Mouse (Mus musculus) cerebellum, adult 2 months (tissue): ENCODE data around the gene Gm44502. TPM values are rescaled to one million over a fixed set of nuclear protein-coding genes. Genes with fewer than 3 reads are reported as not detected.

ENCODE experiments used
- DNase-seq, 2 experiments: peaks; one replicate each; pipeline ENCODE4 v3.0.0; 2021
- H3K27ac ChIP-seq: fragments of 200-500 bp; 2 replicates; pipeline ENCODE4 v1.5.1; 2012; ENCODE audit warnings: low read length, control low read depth, inconsistent platforms; ENCODE audit not compliant: insufficient read depth
- H3K27me3 ChIP-seq: fragments of 200-500 bp; 2 replicates; pipeline ENCODE4 v1.6.1; 2012; ENCODE audit warnings: inconsistent platforms, mild to moderate bottlenecking, low read length, moderate library complexity; ENCODE audit not compliant: control insufficient read depth, insufficient read depth
- H3K4me1 ChIP-seq: fragments of 200-500 bp; 2 replicates; pipeline ENCODE4 v1.6.1; 2011; ENCODE audit warnings: low read length; ENCODE audit not compliant: control insufficient read depth, insufficient read depth
- H3K4me3 ChIP-seq: fragments of 200-500 bp; replicated peaks from 2 replicates; pipeline ENCODE3; 2011; ENCODE audit warnings: mild to moderate bottlenecking, low read depth, low read length, control low read depth; ENCODE audit not compliant: insufficient read depth
- CTCF ChIP-seq: fragments of 200-500 bp; IDR thresholded peaks from 2 replicates; pipeline ENCODE4 v1.5.1; 2011; ENCODE audit warnings: low read depth, mild to moderate bottlenecking, control low read depth, low read length, moderate library complexity, borderline replicate concordance; ENCODE audit not compliant: insufficient read depth
- POLR2A ChIP-seq: fragments of 200-500 bp; IDR thresholded peaks from 2 replicates; pipeline ENCODE4 v1.6.1; 2011; ENCODE audit warnings: low read length, control low read depth, borderline replicate concordance; ENCODE audit not compliant: insufficient read depth
- WGBS: fragments of 180-500 bp; shearing (Covaris S2); methylation state at CpG from one replicate; pipeline ENCODE4 v1.1.7; 2018; 5-methylcytosine and 5-hydroxymethylcytosine counted together
- polyA plus RNA-seq: library from polyadenylated mRNA; depleted of rRNA; stranded (reverse); fragments of >200 nt; gene quantifications from 2 replicates; pipeline ENCODE4 v1.2.3, GENCODE M21; 2012; rRNA removed

The Gm44502 gene
- polyA plus RNA-seq: 0.15 and 0.51 TPM in 2 replicates

DNA sequence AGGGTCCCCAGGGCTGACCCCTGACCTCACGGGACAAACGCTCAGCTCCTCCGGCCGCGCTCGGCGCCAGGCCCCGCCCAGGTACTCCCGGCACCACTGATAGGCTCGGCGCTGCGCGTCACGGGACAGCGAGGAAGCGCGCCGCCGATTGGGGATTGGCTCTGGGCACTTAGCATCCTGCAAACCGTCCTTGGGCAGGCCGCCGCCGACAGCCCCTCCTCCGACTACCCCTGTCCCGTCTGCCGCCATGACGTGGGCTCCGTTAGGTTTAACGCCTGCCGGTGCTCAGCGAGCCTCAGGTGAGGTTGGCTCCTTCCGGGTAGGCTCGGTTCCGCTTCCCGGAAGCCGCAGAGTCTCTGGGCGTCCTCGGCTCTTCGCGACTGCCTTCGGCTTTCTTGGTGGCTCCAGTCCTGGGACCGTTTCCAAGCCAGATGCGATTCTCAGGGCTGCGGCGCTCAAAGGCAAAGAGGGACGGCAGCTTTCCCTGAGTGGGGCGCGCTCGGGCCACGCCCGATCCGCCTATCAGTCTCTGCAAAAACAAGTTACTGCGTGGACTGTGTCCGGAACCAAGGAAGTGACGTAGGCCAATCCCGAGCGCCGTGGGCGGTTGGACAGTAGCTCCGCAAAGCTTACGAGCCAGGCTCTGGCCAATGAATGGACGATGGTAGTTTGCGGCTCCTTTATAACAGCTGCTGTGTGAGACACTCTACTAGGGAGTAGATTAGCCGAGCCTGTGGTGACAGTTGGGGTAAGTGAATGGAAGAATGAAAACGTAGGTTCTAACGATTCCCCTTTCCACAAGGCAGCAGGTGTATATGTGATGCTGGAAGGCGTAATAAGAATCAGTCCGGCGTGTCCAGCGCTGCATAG is at the start of gene Gm44502, which contains the start of the genes C730034F03Rik and Chkb:
Gm44502 (minus strand) TSS at position 345 of the 870 bp plus-strand sequence.
C730034F03Rik (plus strand) TSS at position 238 of the 870 bp plus-strand sequence.
Chkb (minus strand) TSS at position 557 of the 870 bp plus-strand sequence.
- peaks cover 6% of the 10 kb centered on the region; the same call in 1 of the 2 replicates for H3K4me1 ChIP-seq
- H3K27me3 ChIP-seq: no peaks in the 10 kb centered on the region
- peak within 1 kb of the TSS; percentile 77 for H3K27ac ChIP-seq
- TF ChIP-seq CTCF: no peak
- peak; percentile 83 for TF ChIP-seq POLR2A
- peak; percentile 94 to 97 for DNase-seq
- WGBS: under 1% methylated on average over 70 of the region's 70 CpGs
- H3K4me3 ChIP-seq: peak within 1 kb of the TSS; percentile 76

DNA sequence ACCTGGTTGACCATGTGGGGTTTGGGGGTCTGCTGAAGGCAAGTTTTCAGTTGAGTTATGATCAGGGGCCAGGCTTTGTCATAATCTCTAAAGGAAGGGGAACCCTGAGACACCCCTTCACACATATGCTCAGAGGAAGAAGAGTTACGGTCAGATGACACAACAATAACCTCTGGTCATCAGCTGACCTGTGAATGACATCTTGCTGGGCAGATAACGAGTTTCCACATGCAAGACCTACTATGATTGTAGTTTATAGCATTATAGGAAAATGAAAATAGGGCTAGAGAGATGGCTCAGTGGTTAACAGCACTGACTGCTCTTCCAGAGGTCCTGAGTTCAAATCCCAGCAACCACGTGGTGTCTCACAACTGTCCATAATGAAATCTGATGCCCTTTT is 49.1 kb upstream of the Gm44502 start:
- Histone ChIP-seq H3K4me1 (peaks cover 22% of the 10 kb centered on the region), H3K27me3 (no peaks in the 10 kb centered on the region), H3K27ac (no peak overlapping the region), H3K4me3 (no peak overlapping the region)
- TF ChIP-seq POLR2A (no peak), CTCF (no peak)
- WGBS: 91% methylated on average over 3 of the region's 3 CpGs
- DNase-seq: no peak

DNA sequence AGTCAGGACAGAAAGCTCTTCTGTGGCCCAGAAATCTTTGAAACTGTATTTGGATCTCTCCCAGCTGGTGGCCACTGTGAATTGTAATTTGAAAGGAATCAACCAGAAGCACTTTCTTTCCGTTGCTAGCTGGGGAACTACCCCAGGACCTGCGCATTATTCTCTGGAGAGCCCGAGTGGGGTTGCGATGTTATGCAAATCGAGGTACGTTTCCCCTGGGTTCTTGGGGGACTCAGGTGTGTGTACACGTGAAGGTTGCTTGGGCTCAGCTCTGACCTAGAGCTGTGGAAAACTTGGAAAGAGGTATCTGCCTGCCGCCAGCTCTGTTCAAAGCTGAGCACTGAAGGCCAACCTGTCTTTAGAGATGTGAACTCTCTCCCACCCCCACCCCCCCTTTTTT is 48.3 kb upstream of the Gm44502 start:
- 68% methylated on average over 8 of the region's 8 CpGs for WGBS
- Histone ChIP-seq H3K4me1 (peaks cover 22% of the 10 kb centered on the region), H3K27me3 (no peaks in the 10 kb centered on the region), H3K4me3 (no peak overlapping the region), H3K27ac (no peak overlapping the region)
- TF ChIP-seq POLR2A (no peak), CTCF (no peak)
- DNase-seq: peak in 1 of 2 experiments; percentile 18

DNA sequence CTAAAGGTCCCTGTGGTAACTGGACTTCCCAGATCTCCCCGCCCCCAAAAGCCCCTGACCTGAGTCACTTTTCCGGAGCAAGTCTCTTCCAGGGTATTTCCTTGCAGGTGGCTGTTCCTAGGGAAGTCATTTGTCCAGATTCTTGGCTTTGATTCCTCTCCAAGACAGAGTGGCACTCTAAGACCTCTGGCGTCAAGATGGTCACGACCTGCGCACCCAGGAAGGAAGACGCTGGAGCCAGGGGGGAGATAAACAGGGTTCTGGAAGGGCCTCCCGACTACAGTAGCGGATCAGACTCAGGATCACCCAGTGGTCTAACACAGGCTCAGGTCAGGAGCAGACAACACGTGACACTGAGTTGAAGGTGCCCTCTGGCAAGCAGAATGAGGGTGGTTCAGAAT is 47.6 kb upstream of the Gm44502 start, which contains the start of gene Arsa:
Arsa (minus strand) TSS at position 335 of the 401 bp plus-strand sequence.
- peaks cover 22% of the 10 kb centered on the region for H3K4me1 ChIP-seq
- DNase-seq: peak in 1 of 2 experiments; percentile 32

DNA sequence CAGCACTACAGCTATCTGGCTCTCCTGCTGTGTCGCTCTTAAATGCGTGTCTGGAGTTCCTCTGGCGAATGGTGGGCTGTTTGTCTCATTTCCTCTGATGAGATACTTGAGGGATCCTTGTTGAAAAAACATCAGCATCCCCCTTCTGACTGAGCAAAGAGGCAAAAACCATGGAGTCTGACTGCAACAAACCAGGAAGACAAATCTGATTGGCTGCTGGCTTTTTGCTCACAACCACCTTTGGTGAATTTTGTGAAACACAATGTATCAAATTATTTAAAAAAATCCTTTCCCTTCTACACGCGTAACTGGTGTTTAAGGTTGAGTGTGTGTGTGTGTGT is 46.9 kb upstream of the Gm44502 start:
- peak overlapping the region; percentile 62 for H3K27ac ChIP-seq
- TF ChIP-seq CTCF (no peak), POLR2A (no peak)
- WGBS: 7% methylated on average over 5 of the region's 5 CpGs
- peak overlapping the region; percentile 92 for H3K4me3 ChIP-seq
- peaks cover 22% of the 10 kb centered on the region for H3K4me1 ChIP-seq
- DNase-seq: no peak
- no peaks in the 10 kb centered on the region for H3K27me3 ChIP-seq

More for the DNA sequence above, 47.6 kb upstream of the Gm44502 start, which contains the start of gene Arsa:
- no peaks in the 10 kb centered on the region for H3K27me3 ChIP-seq
- WGBS: 33% methylated on average over 9 of the region's 9 CpGs
- H3K27ac ChIP-seq: peak within 1 kb of the TSS; percentile 62
- peak within 1 kb of the TSS; percentile 92 for H3K4me3 ChIP-seq
- TF ChIP-seq POLR2A (no peak), CTCF (no peak)

DNA sequence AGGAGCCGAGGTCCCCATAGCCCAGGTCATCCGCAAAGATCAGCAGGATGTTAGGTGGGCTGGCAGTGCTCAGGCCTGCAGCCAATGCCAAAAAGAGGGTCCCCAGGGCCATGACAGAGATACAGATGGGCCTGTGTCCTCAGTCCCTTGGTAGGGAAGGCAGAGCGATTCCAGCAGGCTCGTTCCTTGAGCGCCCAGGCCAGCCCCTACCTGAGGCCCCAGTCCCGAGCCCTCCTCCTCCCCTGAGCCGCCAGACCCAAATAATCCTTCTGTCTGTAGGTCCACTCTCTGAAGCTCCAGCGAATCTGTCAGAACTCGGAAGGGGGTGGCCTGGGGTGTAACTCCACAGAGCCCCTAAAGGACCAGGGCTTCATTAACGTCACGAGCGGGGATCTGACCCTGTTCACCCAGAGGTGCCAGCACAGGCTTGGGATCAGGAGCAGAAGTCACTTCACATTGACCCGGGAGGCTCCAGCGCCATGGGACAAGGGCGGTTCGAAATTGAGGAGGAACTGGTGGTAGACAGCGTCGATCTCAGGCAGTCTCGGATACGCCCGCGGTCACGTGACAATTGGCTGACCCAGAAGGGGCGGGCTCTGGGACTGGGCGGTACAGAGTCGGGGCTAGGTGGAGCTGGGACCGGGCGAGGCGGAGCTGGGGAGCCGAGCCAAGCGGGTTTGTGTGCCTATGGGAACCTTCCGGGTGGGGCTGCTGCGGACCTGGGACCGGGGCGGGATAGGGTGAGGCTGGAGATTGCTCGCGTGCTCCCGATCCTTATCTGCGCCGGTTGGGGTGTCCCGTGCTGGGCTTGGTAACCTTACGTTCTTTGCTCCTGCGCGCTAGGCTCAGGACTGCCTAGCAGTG is 46.3 kb upstream of the Gm44502 start:
- Histone ChIP-seq H3K4me1 (peaks cover 20% of the 10 kb centered on the region), H3K27me3 (no peaks in the 10 kb centered on the region), H3K4me3 (peak overlapping the region; percentile 92), H3K27ac (peak overlapping the region; percentile 69)
- DNase-seq: peak; percentile 96 to 97
- TF ChIP-seq CTCF (no peak), POLR2A (peak; percentile 92)
- 7% methylated on average over 44 of the region's 44 CpGs for WGBS

DNA sequence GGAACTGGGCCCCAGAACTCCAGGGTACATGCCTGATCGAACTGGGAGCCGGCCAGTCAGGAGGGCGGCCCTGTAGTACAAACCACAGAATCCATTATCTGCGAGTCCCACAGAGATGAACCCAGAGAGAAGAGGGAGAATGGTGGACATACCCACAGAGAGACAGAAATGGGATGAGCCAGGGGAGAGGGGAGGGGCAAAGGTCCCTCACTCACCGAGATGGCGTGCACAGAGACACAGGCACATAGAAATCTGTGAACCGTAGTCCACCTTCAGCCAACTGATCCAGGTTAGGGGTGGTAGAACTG is 45.8 kb upstream of the Gm44502 start:
- Histone ChIP-seq H3K27me3 (no peaks in the 10 kb centered on the region), H3K27ac (no peak overlapping the region), H3K4me1 (peaks cover 14% of the 10 kb centered on the region), H3K4me3 (peak overlapping the region; percentile 92)
- TF ChIP-seq CTCF (no peak), POLR2A (no peak)
- 80% methylated on average over 7 of the region's 7 CpGs for WGBS
- no peak for DNase-seq

DNA sequence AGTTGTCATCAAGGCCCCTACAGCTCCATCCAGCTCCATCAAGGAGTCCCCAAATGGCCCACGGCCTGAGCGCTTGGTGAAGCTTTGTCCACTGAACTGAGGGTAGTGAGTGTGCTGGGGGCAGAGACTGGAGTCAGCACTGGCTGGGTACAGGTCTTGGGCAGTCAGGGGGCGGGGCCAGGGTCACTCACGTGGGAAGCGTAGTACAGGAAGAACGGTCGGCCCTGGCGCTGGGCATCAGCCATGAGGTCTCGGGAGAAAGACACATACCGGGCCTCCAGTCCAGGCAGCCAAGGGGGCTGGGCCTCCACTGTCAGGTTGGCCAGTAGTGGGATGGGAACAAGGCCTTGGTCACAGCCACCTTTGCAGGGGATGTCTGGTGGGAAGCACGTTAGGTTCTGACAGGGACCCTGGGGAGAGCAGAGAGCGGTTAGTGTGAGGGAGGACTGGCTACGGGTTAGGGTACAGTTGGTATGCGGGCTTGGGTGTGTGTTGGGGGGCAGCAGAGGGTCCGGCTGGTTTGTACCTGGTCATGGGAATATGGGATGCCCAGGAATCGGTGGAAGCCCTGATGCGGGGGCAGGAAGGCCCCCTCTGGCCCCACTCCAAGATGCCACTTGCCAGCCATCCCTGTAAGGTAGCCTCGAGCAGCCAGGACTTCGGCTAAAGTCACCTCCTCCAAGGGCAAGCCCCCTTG is 45.2 kb upstream of the Gm44502 start:
- TF ChIP-seq POLR2A: no peak
- TF ChIP-seq CTCF: no peak
- WGBS: 86% methylated on average over 19 of the region's 19 CpGs
- peaks cover 12% of the 10 kb centered on the region for H3K4me1 ChIP-seq

More for the DNA sequence above, 45.2 kb upstream of the Gm44502 start:
- Histone ChIP-seq H3K27me3 (no peaks in the 10 kb centered on the region), H3K27ac (no peak overlapping the region), H3K4me3 (no peak overlapping the region)
- DNase-seq: peak in 1 of 2 experiments; percentile 49
